Mouse (Mus musculus) kidney, embryonic 16.5 days (tissue): ENCODE results near the gene Fat2. TPM values are rescaled to one million over a fixed set of nuclear protein-coding genes. Genes with fewer than 3 reads are reported as not detected.

Experiments used
- ATAC-seq: fragments of 200-750 bp; cut with Nextera tagmentation; 2 replicates; pipeline ENCODE4 v1.8.0; 2017; ENCODE audit warnings: moderate TSS enrichment; ENCODE audit not compliant: low FRiP score, low TSS enrichment
- H3K27ac ChIP-seq: fragments of 300-500 bp; sonication (generic); 2 replicates; pipeline ENCODE4 v1.5.1; 2014; ENCODE audit warnings: low read length
- H3K27me3 ChIP-seq: fragments of 300-500 bp; sonication (generic); 2 replicates; pipeline ENCODE4 v1.6.1; 2014; ENCODE audit warnings: low read length, control low read depth, mixed read lengths; ENCODE audit not compliant: insufficient read depth
- H3K36me3 ChIP-seq: fragments of 300-500 bp; sonication (generic); 2 replicates; pipeline ENCODE4 v1.6.1; 2014; ENCODE audit warnings: low read length, control low read depth, mixed read lengths; ENCODE audit not compliant: insufficient read depth
- H3K4me1 ChIP-seq: fragments of 300-500 bp; sonication (generic); 2 replicates; pipeline ENCODE4 v1.6.1; 2014; ENCODE audit warnings: low read length, control low read depth, mixed read lengths; ENCODE audit not compliant: insufficient read depth
- H3K4me2 ChIP-seq: fragments of 300-500 bp; sonication (generic); replicated peaks from 2 replicates; pipeline ENCODE4 v1.6.1; 2014; ENCODE audit warnings: low read depth, low read length
- H3K4me3 ChIP-seq: fragments of 300-500 bp; sonication (generic); 2 replicates; pipeline ENCODE4 v1.5.1; 2014; ENCODE audit warnings: mild to moderate bottlenecking, low read length
- H3K9ac ChIP-seq: fragments of 300-500 bp; sonication (generic); replicated peaks from 2 replicates; pipeline ENCODE4 v1.6.1; 2014; ENCODE audit warnings: low read length
- H3K9me3 ChIP-seq: fragments of 300-500 bp; sonication (generic); 2 replicates; pipeline ENCODE4 v1.6.1; 2016; ENCODE audit warnings: low read length, control low read depth
- WGBS: fragments of 180-500 bp; shearing (Covaris S2); extraction: QIAGEN DNeasy Blood & Tissue Kit; methylation state at CpG from one replicate; pipeline ENCODE4 v1.1.7; 2014; 5-methylcytosine and 5-hydroxymethylcytosine counted together
- polyA plus RNA-seq: library from polyadenylated mRNA; unstranded; fragments of >200 nt; fragmentation: Nextera tagmentation; extraction: Ambion mirVana; gene quantifications from 2 replicates; pipeline ENCODE4 v1.2.1, GENCODE M21; 2015

Gene Fat2
- polyA plus RNA-seq, 1 experiment from 2014 or later, result 0.11 TPM

GRCm38 (mm10) chr11:55264318-55264717 lies 72.0 kb downstream of the Fat2 start:
- Histone ChIP-seq H3K36me3 (no peaks in the 10 kb centered on the region), H3K4me1 (no peaks in the 10 kb centered on the region), H3K27me3 (no peaks in the 10 kb centered on the region), H3K4me3 (no peak overlapping the region), H3K9ac (no peak overlapping the region), H3K27ac (no peak overlapping the region), H3K4me2 (no peak overlapping the region), H3K9me3 (no peaks in the 10 kb centered on the region)
- WGBS, result 95% methylated on average over 2 of the region's 2 CpGs
- ATAC-seq, result no peak

DNA sequence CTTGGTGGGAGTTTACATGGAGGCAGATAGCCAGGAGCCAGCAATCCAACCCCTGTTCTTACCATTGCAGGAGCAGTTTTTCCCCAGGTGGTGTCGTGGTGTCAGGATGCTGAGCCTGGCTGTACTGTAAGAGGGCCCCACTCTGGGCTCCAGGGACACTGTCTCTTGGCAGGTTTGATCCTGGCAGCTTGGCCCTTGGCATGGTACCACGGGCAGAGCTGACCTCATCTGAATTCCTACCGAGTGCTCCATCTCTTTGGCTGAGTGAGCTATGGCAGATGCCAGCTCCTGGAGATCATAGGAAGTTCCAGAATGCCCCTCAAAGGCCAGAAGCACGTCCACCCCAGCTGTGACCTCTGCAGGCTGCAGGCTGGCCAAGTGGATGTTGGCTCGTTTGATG lies 74.4 kb downstream of the Fat2 start:
- no peaks in the 10 kb centered on the region for H3K36me3 ChIP-seq
- no peak for ATAC-seq
- H3K4me3 ChIP-seq, result no peak overlapping the region
- no peak overlapping the region for H3K9ac ChIP-seq
- no peak overlapping the region for H3K27ac ChIP-seq
- 59% methylated on average over 5 of the region's 5 CpGs for WGBS
- H3K4me1 ChIP-seq, result no peaks in the 10 kb centered on the region
- H3K4me2 ChIP-seq, result no peak overlapping the region
- no peaks in the 10 kb centered on the region for H3K9me3 ChIP-seq
- no peaks in the 10 kb centered on the region for H3K27me3 ChIP-seq

- ATAC-seq, result no peak
- no peak overlapping the region for H3K9ac ChIP-seq
- H3K4me1 ChIP-seq, result no peaks in the 10 kb centered on the region
- no peak overlapping the region for H3K27ac ChIP-seq
- H3K4me3 ChIP-seq, result no peak overlapping the region
- no peaks in the 10 kb centered on the region for H3K9me3 ChIP-seq
- no peaks in the 10 kb centered on the region for H3K27me3 ChIP-seq
- WGBS, result 84% methylated on average over 4 of the region's 4 CpGs
- H3K36me3 ChIP-seq, result no peaks in the 10 kb centered on the region
- no peak overlapping the region for H3K4me2 ChIP-seq
These were observed 75.3 kb downstream of the Fat2 start for GRCm38 (mm10) chr11:55261105-55261504.

- Histone ChIP-seq H3K4me1 (no peaks in the 10 kb centered on the region), H3K36me3 (no peaks in the 10 kb centered on the region), H3K4me2 (no peak overlapping the region), H3K4me3 (no peak overlapping the region), H3K9ac (no peak overlapping the region), H3K27ac (no peak overlapping the region), H3K9me3 (no peaks in the 10 kb centered on the region), H3K27me3 (no peaks in the 10 kb centered on the region)
- no peak for ATAC-seq
- WGBS, result 77% methylated on average over 9 of the region's 9 CpGs
These were observed 83.0 kb downstream of the Fat2 start for GRCm38 (mm10) chr11:55253391-55253790.

- peak; percentile 67; the same call in 1 of the 2 replicates for ATAC-seq
- Histone ChIP-seq H3K27ac (no peak overlapping the region), H3K4me2 (no peak overlapping the region), H3K27me3 (no peaks in the 10 kb centered on the region), H3K36me3 (no peaks in the 10 kb centered on the region), H3K4me1 (no peaks in the 10 kb centered on the region), H3K9me3 (no peaks in the 10 kb centered on the region), H3K4me3 (no peak overlapping the region), H3K9ac (no peak overlapping the region)
- 41% methylated on average over 6 of the region's 6 CpGs for WGBS
These were observed 85.8 kb downstream of the Fat2 start for GRCm38 (mm10) chr11:55250527-55250926.

DNA sequence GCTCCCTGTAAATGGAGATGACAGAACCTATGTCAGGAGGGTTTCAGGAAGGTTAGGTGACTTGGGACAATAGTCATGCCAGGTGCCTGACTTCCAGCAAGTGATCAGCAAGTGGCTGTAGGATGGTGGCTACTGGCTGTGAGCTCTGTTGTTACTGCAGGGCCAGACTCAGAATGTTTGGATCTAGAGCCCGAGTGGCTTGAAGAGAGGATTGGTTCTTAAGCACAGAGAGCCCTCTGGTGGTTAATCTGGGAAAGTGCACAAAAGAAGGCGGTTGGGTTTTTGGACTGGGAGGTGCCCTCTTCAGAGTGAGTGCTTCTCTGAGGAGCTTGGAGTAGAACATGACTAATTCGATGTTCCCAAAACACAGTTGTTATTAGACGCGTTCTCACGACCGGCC lies 95.8 kb downstream of the Fat2 start:
- Histone ChIP-seq H3K36me3 (no peaks in the 10 kb centered on the region), H3K27ac (no peak overlapping the region), H3K9ac (no peak overlapping the region), H3K4me2 (no peak overlapping the region), H3K27me3 (no peaks in the 10 kb centered on the region), H3K4me3 (no peak overlapping the region), H3K9me3 (no peaks in the 10 kb centered on the region), H3K4me1 (no peaks in the 10 kb centered on the region)
- 66% methylated on average over 7 of the region's 7 CpGs for WGBS
- ATAC-seq, result peak; percentile 51; the same call in 1 of the 2 replicates

DNA sequence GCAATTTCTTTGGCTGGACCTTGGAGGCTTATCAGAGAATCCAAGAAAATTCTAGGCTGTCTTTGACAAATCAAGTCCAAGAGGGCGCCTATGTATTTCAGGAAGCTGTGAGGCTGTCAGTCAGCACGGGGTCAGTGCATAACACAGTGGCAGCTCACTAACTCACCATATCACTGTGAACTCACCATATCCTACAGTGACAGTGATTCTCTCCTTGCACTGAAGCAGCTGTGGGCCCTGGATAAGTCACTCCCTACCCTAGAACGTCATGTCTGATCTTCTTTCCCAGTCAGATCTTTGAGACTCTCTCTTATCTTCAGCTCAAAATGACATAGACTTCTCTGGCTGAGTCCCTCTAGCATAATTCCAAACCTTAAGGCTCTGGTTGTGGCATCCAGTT lies 96.9 kb downstream of the Fat2 start:
- no peaks in the 10 kb centered on the region for H3K27me3 ChIP-seq
- H3K4me2 ChIP-seq, result no peak overlapping the region
- ATAC-seq, result no peak
- H3K4me1 ChIP-seq, result no peaks in the 10 kb centered on the region
- H3K4me3 ChIP-seq, result no peak overlapping the region
- H3K9ac ChIP-seq, result no peak overlapping the region
- no peaks in the 10 kb centered on the region for H3K9me3 ChIP-seq
- WGBS, result 74% methylated on average over 3 of the region's 3 CpGs
- H3K36me3 ChIP-seq, result no peaks in the 10 kb centered on the region
- H3K27ac ChIP-seq, result no peak overlapping the region

DNA sequence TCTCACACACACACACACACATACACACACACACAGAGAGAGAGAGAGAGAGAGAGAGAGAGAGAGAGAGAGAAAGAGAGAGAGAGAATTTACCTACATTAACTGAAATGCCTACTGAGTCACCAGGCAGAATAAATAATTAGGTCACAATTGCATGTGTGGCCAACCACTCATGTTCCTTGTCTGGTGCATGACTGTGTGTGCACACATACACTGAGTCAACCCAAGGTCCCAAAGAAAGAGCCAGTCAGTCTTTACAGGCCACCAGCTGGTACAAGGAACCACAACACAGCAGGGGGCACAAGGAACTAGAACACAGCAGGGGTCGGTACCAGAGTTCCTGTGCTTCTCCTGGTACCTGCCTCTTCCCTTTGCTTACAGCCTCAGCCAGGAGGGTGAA lies 99.5 kb downstream of the Fat2 start:
- 81% methylated on average over 1 of the region's 1 CpGs for WGBS
- Histone ChIP-seq H3K27ac (no peak overlapping the region), H3K36me3 (peaks cover 7% of the 10 kb centered on the region), H3K9ac (no peak overlapping the region), H3K27me3 (no peaks in the 10 kb centered on the region), H3K9me3 (no peaks in the 10 kb centered on the region), H3K4me3 (no peak overlapping the region), H3K4me1 (no peaks in the 10 kb centered on the region), H3K4me2 (no peak overlapping the region)
- ATAC-seq, result no peak

- WGBS, result 91% methylated on average over 4 of the region's 4 CpGs
- Histone ChIP-seq H3K27ac (no peak overlapping the region), H3K9ac (no peak overlapping the region), H3K4me2 (no peak overlapping the region), H3K4me1 (no peaks in the 10 kb centered on the region), H3K4me3 (no peak overlapping the region), H3K9me3 (no peaks in the 10 kb centered on the region), H3K27me3 (no peaks in the 10 kb centered on the region), H3K36me3 (peaks cover 11% of the 10 kb centered on the region)
- no peak for ATAC-seq
These were observed 101.6 kb downstream of the Fat2 start for GRCm38 (mm10) chr11:55234791-55235190.

- Histone ChIP-seq H3K36me3 (peaks cover 11% of the 10 kb centered on the region), H3K9ac (no peak overlapping the region), H3K4me3 (no peak overlapping the region), H3K27me3 (no peaks in the 10 kb centered on the region), H3K4me2 (no peak overlapping the region), H3K4me1 (no peaks in the 10 kb centered on the region), H3K9me3 (no peaks in the 10 kb centered on the region), H3K27ac (no peak overlapping the region)
- WGBS, result 90% methylated on average over 7 of the region's 7 CpGs
- ATAC-seq, result no peak
These were observed 102.1 kb downstream of the Fat2 start for GRCm38 (mm10) chr11:55234288-55234687.

GRCm38 (mm10) chr11:55231034-55231433 lies 105.3 kb downstream of the Fat2 start:
- Histone ChIP-seq H3K36me3 (peaks cover 14% of the 10 kb centered on the region), H3K27ac (no peak overlapping the region), H3K4me1 (no peaks in the 10 kb centered on the region), H3K4me3 (no peak overlapping the region), H3K9ac (no peak overlapping the region), H3K27me3 (no peaks in the 10 kb centered on the region), H3K9me3 (no peaks in the 10 kb centered on the region), H3K4me2 (no peak overlapping the region)
- no peak for ATAC-seq
- 88% methylated on average over 6 of the region's 6 CpGs for WGBS
